Mouse (Mus musculus) hindbrain, embryonic 13.5 days (tissue): ENCODE measurements around the gene Slfn5. TPM values are rescaled to one million over a fixed set of nuclear protein-coding genes. Genes with fewer than 3 reads are reported as not detected.

ENCODE experiments used
- ATAC-seq: fragments of 200-750 bp; cut with Nextera tagmentation; 2 replicates; pipeline ENCODE4 v1.8.0; 2017; ENCODE audit warnings: moderate TSS enrichment; ENCODE audit not compliant: low FRiP score
- H3K27ac ChIP-seq: fragments of 300-500 bp; sonication (generic); 2 replicates; pipeline ENCODE4 v1.5.1; 2015; ENCODE audit warnings: inconsistent platforms, mild to moderate bottlenecking, moderate library complexity
- H3K27me3 ChIP-seq: fragments of 300-500 bp; sonication (generic); 2 replicates; pipeline ENCODE4 v1.6.1; 2015; ENCODE audit warnings: mild to moderate bottlenecking, inconsistent platforms
- H3K36me3 ChIP-seq: fragments of 300-500 bp; sonication (generic); 2 replicates; pipeline ENCODE4 v1.6.1; 2015; ENCODE audit warnings: mild to moderate bottlenecking, inconsistent platforms
- H3K4me1 ChIP-seq: fragments of 300-500 bp; sonication (generic); replicated peaks from 2 replicates; pipeline ENCODE4 v1.6.1; 2015; ENCODE audit warnings: inconsistent platforms
- H3K4me2 ChIP-seq: fragments of 300-500 bp; sonication (generic); 2 replicates; pipeline ENCODE4 v1.6.1; 2015; ENCODE audit warnings: inconsistent platforms, mild to moderate bottlenecking, moderate library complexity
- H3K4me3 ChIP-seq: fragments of 300-500 bp; sonication (generic); 2 replicates; pipeline ENCODE4 v1.5.1; 2015; ENCODE audit warnings: mild to moderate bottlenecking, inconsistent platforms
- H3K9ac ChIP-seq: fragments of 300-500 bp; sonication (generic); 2 replicates; pipeline ENCODE4 v1.6.1; 2015; ENCODE audit warnings: mild to moderate bottlenecking, inconsistent platforms
- H3K9me3 ChIP-seq: fragments of 300-500 bp; sonication (generic); 2 replicates; pipeline ENCODE4 v1.6.1; 2016; ENCODE audit warnings: inconsistent platforms
- WGBS: fragments of 180-500 bp; shearing (Covaris S2); methylation state at CpG from one replicate; pipeline ENCODE4 v1.1.7; 2015; 5-methylcytosine and 5-hydroxymethylcytosine counted together
- polyA plus RNA-seq: library from polyadenylated mRNA; unstranded; fragments of >200 nt; fragmentation: Nextera tagmentation; extraction: Ambion mirVana; gene quantifications from 2 replicates; pipeline ENCODE4 v1.2.1, GENCODE M21; 2015

Gene Slfn5
- 1.00 and 1.0 TPM in 2 replicates for polyA plus RNA-seq

- Histone ChIP-seq H3K4me3 (peak within 1 kb of the TSS; percentile 5; the same call in 1 of the 2 replicates), H3K27me3 (peaks cover 66% of the 10 kb centered on the region), H3K9me3 (no peaks in the 10 kb centered on the region), H3K9ac (no peak within 1 kb of the TSS; the same call in 1 of the 2 replicates), H3K4me1 (peaks cover 9% of the 10 kb centered on the region; the same call in 1 of the 2 replicates), H3K4me2 (0 out of 2 replicates have a peak within 1 kb of the TSS, but pooled peaks have one; percentile 19), H3K36me3 (no peaks in the 10 kb centered on the region), H3K27ac (no peak within 1 kb of the TSS)
- 15% methylated on average over 10 of the region's 10 CpGs for WGBS
- ATAC-seq: no peak
Observed at GRCm38 (mm10) chr11:82950736-82951481, at the start of gene Slfn5. Slfn5 (plus strand) TSS chr11:82951349.

GRCm38 (mm10) chr11:82901606-82902310, 49.4 kb upstream of the Slfn5 start:
- Histone ChIP-seq H3K9ac (no peak overlapping the region), H3K36me3 (peaks cover 91% of the 10 kb centered on the region), H3K4me3 (no peak overlapping the region), H3K9me3 (no peaks in the 10 kb centered on the region), H3K4me2 (no peak overlapping the region), H3K27me3 (no peaks in the 10 kb centered on the region), H3K4me1 (peaks cover 2% of the 10 kb centered on the region; the same call in 1 of the 2 replicates), H3K27ac (no peak overlapping the region)
- no peak for ATAC-seq
- 93% methylated on average over 20 of the region's 20 CpGs for WGBS

DNA sequence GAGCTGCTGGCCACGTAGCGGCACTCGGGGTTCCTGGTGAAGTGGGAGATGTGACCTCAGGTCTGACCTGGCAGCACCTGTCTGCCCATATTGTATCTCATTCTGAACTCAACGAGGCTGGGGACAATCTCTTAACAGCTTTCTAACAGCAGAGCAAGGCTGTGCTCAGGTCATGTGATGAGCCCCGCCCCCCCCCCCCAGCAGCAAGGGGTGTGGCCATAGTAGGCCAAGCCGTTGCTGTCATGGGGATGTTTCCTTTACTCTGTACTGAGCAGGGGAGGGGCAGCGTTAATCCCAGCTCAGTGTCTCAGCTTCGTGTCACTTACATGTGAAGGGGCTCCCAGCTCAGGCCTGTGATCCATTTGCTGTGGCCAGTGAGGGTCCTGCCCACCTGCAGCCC, 46.2 kb upstream of the Slfn5 start:
- Histone ChIP-seq H3K9me3 (no peaks in the 10 kb centered on the region), H3K36me3 (peaks cover 63% of the 10 kb centered on the region), H3K4me1 (peaks cover 12% of the 10 kb centered on the region), H3K9ac (no peak overlapping the region), H3K4me2 (no peak overlapping the region), H3K4me3 (no peak overlapping the region), H3K27me3 (0 out of 2 replicates have a peak, but pooled peaks cover 4% of the 10 kb centered on the region), H3K27ac (no peak overlapping the region)
- WGBS: 70% methylated on average over 8 of the region's 8 CpGs
- no peak for ATAC-seq

- no peak overlapping the region for H3K9ac ChIP-seq
- H3K27me3 ChIP-seq: peaks cover 6% of the 10 kb centered on the region
- H3K27ac ChIP-seq: no peak overlapping the region
- ATAC-seq: no peak
- no peak overlapping the region for H3K4me3 ChIP-seq
- WGBS: 95% methylated on average over 5 of the region's 5 CpGs
- no peaks in the 10 kb centered on the region for H3K9me3 ChIP-seq
- H3K4me1 ChIP-seq: peaks cover 12% of the 10 kb centered on the region
- no peak overlapping the region for H3K4me2 ChIP-seq
- peaks cover 55% of the 10 kb centered on the region for H3K36me3 ChIP-seq
Observed at GRCm38 (mm10) chr11:82905816-82906215, 45.3 kb upstream of the Slfn5 start.

GRCm38 (mm10) chr11:82907651-82908607, 43.2 kb upstream of the Slfn5 start, which contains the start of gene Nle1:
Nle1 (minus strand) TSS chr11:82908411.
- Histone ChIP-seq H3K4me2 (peak within 1 kb of the TSS; percentile 78), H3K36me3 (peaks cover 34% of the 10 kb centered on the region), H3K4me3 (peak within 1 kb of the TSS; percentile 77), H3K9me3 (no peaks in the 10 kb centered on the region), H3K27ac (no peak within 1 kb of the TSS), H3K9ac (peak within 1 kb of the TSS; percentile 84), H3K4me1 (peaks cover 12% of the 10 kb centered on the region), H3K27me3 (peaks cover 10% of the 10 kb centered on the region)
- ATAC-seq: peak; percentile 83
- WGBS: 2% methylated on average over 66 of the region's 73 CpGs

GRCm38 (mm10) chr11:82908608-82908989, 42.5 kb upstream of the Slfn5 start:
- peaks cover 12% of the 10 kb centered on the region for H3K4me1 ChIP-seq
- peaks cover 17% of the 10 kb centered on the region for H3K27me3 ChIP-seq
- ATAC-seq: no peak
- H3K36me3 ChIP-seq: peaks cover 27% of the 10 kb centered on the region
- WGBS: 58% methylated on average over 10 of the region's 10 CpGs
- H3K4me2 ChIP-seq: peak overlapping the region; percentile 78
- H3K9ac ChIP-seq: peak overlapping the region; percentile 84; the same call in 1 of the 2 replicates
- H3K27ac ChIP-seq: no peak overlapping the region
- H3K9me3 ChIP-seq: no peaks in the 10 kb centered on the region
- peak overlapping the region; percentile 77 for H3K4me3 ChIP-seq

GRCm38 (mm10) chr11:82910250-82910649, 40.9 kb upstream of the Slfn5 start, which contains the start of gene Unc45b:
Unc45b (plus strand) TSS chr11:82910550.
- Histone ChIP-seq H3K27ac (no peak within 1 kb of the TSS), H3K36me3 (peaks cover 10% of the 10 kb centered on the region), H3K4me3 (no peak within 1 kb of the TSS), H3K4me1 (peaks cover 12% of the 10 kb centered on the region), H3K4me2 (no peak within 1 kb of the TSS), H3K9me3 (no peaks in the 10 kb centered on the region), H3K9ac (0 out of 2 replicates have a peak within 1 kb of the TSS, but pooled peaks have one; percentile 24), H3K27me3 (peaks cover 24% of the 10 kb centered on the region)
- WGBS: 87% methylated on average over 4 of the region's 4 CpGs
- ATAC-seq: no peak

DNA sequence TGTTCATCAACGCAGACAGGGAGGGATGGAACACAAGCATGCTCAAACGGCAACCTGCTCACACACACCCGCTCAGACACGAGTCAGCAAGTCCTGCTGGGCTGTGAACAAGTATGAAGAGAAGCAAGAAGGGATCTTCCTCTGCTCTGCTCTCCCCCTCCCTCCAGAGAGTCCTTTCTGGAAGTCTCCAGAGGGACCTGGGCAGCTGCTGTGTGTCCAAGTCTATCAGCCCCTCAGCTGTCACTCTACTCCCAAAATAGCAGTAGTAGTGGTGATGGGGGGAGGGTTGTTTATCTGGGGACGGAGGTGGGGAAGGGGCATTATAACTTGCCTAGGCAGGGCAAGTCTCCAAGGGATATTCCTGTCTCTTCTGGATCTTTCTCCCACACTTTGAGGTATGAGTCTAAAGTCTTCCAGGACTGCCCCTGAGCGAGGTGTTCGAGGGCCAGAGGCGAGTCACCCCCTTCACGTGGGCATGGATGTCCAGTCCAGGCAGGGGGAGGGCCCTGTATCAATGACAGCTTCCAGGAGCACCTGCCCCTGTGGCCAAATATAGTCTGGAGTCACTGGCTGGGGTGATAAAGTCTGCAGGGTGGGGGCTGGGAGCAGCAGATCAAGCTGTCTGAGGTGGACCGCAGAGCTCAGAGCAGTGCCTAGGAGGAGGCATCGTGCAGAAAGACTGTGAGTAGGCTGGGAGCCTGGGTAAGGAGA, 40.3 kb upstream of the Slfn5 start:
- no peak for ATAC-seq
- no peaks in the 10 kb centered on the region for H3K9me3 ChIP-seq
- WGBS: 84% methylated on average over 11 of the region's 11 CpGs
- 0 out of 2 replicates have a peak overlapping the region, but pooled peaks have one; percentile 24 for H3K9ac ChIP-seq
- peaks cover 5% of the 10 kb centered on the region; the same call in 1 of the 2 replicates for H3K36me3 ChIP-seq
- H3K4me2 ChIP-seq: no peak overlapping the region
- peaks cover 12% of the 10 kb centered on the region for H3K4me1 ChIP-seq
- peaks cover 28% of the 10 kb centered on the region for H3K27me3 ChIP-seq
- H3K4me3 ChIP-seq: no peak overlapping the region
- H3K27ac ChIP-seq: no peak overlapping the region

DNA sequence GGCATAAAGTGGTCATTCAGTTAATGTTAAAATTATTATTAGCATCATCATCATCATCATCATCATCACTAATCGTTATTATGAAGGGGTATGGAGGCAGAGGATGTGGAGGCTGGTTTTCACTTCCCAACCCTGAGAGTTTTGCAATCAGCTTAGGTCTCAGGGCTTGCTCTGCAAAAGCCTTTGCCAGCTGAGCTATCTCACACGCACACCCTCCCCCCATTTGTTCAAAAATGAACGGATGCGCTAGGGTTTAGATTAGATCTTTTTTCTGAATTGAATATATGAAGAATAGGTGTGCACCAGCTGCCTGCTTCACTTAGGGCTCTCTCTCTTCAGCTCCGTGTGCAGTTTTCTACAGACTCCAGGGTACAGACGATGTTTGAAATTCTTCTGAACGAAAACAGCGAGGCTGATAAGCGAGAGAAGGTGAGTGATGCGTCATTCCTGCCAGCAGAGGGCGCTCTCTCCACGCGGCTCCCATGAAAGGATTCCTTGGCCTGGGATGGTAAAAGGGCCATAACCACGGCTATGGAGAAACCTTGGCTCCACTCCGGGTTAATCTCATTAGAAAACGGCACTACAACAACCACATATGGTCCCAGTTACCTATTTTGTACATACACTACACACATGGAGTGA, 36.3 kb upstream of the Slfn5 start:
- no peak for ATAC-seq
- peaks cover 39% of the 10 kb centered on the region for H3K27me3 ChIP-seq
- H3K9me3 ChIP-seq: no peaks in the 10 kb centered on the region
- H3K9ac ChIP-seq: peak overlapping the region; percentile 44; the same call in 1 of the 2 replicates
- no peak overlapping the region for H3K27ac ChIP-seq
- 9% methylated on average over 16 of the region's 16 CpGs for WGBS
- H3K4me3 ChIP-seq: no peak overlapping the region
- H3K4me1 ChIP-seq: no peaks in the 10 kb centered on the region
- H3K36me3 ChIP-seq: no peaks in the 10 kb centered on the region
- H3K4me2 ChIP-seq: peak overlapping the region; percentile 43

DNA sequence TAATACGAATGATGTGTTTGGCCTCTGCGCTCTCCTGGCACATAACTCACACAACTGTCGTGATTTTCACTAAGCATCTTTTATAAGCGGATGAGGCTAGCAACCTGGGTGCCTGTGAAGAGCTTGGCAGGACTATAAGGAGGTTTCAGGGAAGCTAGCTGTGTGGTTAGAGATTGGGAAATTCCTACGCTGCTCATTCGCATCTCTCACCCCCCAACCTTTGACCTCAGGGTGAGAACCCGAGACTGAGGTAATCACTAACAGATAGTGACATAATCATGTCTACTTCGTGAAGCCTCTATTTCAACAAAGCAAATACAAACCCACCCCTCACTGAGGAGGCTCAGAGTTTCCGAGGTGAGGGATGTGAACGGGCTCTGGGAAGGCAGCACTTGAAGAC, 30.4 kb upstream of the Slfn5 start:
- Histone ChIP-seq H3K27ac (no peak overlapping the region), H3K4me3 (no peak overlapping the region), H3K9ac (no peak overlapping the region), H3K4me2 (no peak overlapping the region), H3K4me1 (no peaks in the 10 kb centered on the region), H3K27me3 (peaks cover 49% of the 10 kb centered on the region), H3K36me3 (no peaks in the 10 kb centered on the region), H3K9me3 (no peaks in the 10 kb centered on the region)
- WGBS: 70% methylated on average over 10 of the region's 10 CpGs
- no peak for ATAC-seq

- WGBS: 69% methylated on average over 4 of the region's 4 CpGs
- Histone ChIP-seq H3K27me3 (peaks cover 58% of the 10 kb centered on the region), H3K9me3 (no peaks in the 10 kb centered on the region), H3K36me3 (no peaks in the 10 kb centered on the region), H3K9ac (no peak overlapping the region), H3K4me1 (no peaks in the 10 kb centered on the region), H3K27ac (no peak overlapping the region), H3K4me3 (no peak overlapping the region), H3K4me2 (no peak overlapping the region)
- ATAC-seq: no peak
Observed at GRCm38 (mm10) chr11:82921691-82922090, 29.5 kb upstream of the Slfn5 start.
